Mouse (Mus musculus) limb, embryonic 12.5 days (tissue): ENCODE data around the gene Gm32742. TPM values are rescaled to one million over a fixed set of nuclear protein-coding genes. Genes with fewer than 3 reads are reported as not detected.
A peak's percentile ranks its signal among the peaks of the same experiment; 100 is the strongest.

Source experiments
- ATAC-seq: fragments of 200-750 bp; cut with Nextera tagmentation; 2 replicates; pipeline ENCODE4 v1.8.0; 2017; ENCODE audit warnings: low read depth, moderate TSS enrichment; ENCODE audit not compliant: insufficient number of reproducible peaks, insufficient read depth, low FRiP score, low TSS enrichment
- H3K27ac ChIP-seq: fragments of 300-500 bp; sonication (generic); 2 replicates; pipeline ENCODE4 v1.5.1; 2016; ENCODE audit warnings: mild to moderate bottlenecking, moderate library complexity
- H3K27me3 ChIP-seq: fragments of 300-500 bp; sonication (generic); 2 replicates; pipeline ENCODE4 v1.6.1; 2016; ENCODE audit warnings: mild to moderate bottlenecking, moderate library complexity
- H3K36me3 ChIP-seq: fragments of 300-500 bp; sonication (generic); 2 replicates; pipeline ENCODE4 v1.6.1; 2016; ENCODE audit warnings: mild to moderate bottlenecking, moderate library complexity
- H3K4me1 ChIP-seq: fragments of 300-500 bp; sonication (generic); replicated peaks from 2 replicates; pipeline ENCODE4 v1.6.1; 2016
- H3K4me2 ChIP-seq: fragments of 300-500 bp; sonication (generic); 2 replicates; pipeline ENCODE4 v1.6.1; 2016; ENCODE audit warnings: mild to moderate bottlenecking, moderate library complexity
- H3K4me3 ChIP-seq: fragments of 300-500 bp; sonication (generic); replicated peaks from 2 replicates; pipeline ENCODE4 v1.5.1; 2016; ENCODE audit warnings: mild to moderate bottlenecking
- H3K9ac ChIP-seq: fragments of 300-500 bp; sonication (generic); replicated peaks from 2 replicates; pipeline ENCODE4 v1.6.1; 2016; ENCODE audit warnings: mild to moderate bottlenecking, moderate library complexity
- H3K9me3 ChIP-seq: fragments of 300-500 bp; sonication (generic); 2 replicates; pipeline ENCODE4 v1.6.1; 2016; ENCODE audit warnings: mild to moderate bottlenecking, moderate library complexity
- WGBS: fragments of 180-500 bp; shearing (Covaris S2); methylation state at CpG from one replicate; pipeline ENCODE4 v1.1.7; 2016; 5-methylcytosine and 5-hydroxymethylcytosine counted together
- microRNA counts: library from miRNA; unstranded; fragments of <30 nt; microRNA quantifications from one replicate; lab custom pipeline; 2017
- microRNA-seq: library from miRNA; unstranded; fragments of <30 nt; microRNA quantifications from one replicate; pipeline ENCODE4, GENCODE M21; 2017
- polyA plus RNA-seq: library from polyadenylated mRNA; unstranded; fragments of >200 nt; fragmentation: Nextera tagmentation; extraction: Ambion mirVana; gene quantifications from 2 replicates; pipeline ENCODE4 v1.2.1, GENCODE M21; 2016

Gm32742 gene
- polyA plus RNA-seq, 1 experiment from 2014 or later, result 0.03 TPM

DNA sequence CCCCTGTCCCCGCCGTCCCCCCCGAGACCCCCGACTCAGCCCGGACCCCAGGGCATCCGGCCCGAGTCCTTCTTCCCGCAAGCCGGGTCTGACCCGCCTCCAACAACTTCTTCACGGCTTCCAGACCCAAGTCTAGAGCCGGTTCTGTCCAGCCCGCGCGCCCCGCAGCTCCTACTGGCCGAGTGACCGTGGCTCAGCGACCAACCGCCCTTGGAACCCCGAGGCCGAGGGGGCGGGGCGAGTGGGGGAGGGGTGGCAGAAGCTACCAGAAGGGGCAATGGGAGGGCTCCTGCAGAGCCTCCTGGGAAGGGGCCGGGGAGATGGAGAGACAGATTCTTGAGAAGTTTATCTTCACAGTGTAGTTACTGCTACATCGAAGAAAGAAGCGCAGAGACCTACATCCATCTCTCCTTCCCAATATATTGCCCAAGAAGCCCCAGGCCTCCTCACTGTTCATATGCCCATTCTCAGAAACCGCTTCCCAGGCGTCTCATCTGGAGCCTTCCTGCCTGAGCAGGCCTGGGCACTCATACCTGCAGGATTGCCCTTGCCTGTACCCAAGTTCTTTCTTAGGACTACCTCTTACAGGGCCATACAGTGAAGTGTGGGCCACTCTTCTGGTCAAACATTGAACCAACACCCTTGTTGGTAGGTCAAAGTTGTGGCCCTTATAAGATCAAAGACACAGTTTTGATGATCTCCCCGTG, 61.4 kb downstream of the Gm32742 start:
- Histone ChIP-seq H3K27me3 (peaks cover 22% of the 10 kb centered on the region), H3K4me2 (peak overlapping the region; percentile 99), H3K9me3 (no peaks in the 10 kb centered on the region), H3K36me3 (no peaks in the 10 kb centered on the region), H3K4me3 (peak overlapping the region; percentile 55), H3K4me1 (peaks cover 8% of the 10 kb centered on the region), H3K9ac (peak overlapping the region; percentile 71), H3K27ac (no peak overlapping the region)
- WGBS, result 12% methylated on average over 30 of the region's 30 CpGs
- ATAC-seq, result peak; percentile 26; the same call in 1 of the 2 replicates

DNA sequence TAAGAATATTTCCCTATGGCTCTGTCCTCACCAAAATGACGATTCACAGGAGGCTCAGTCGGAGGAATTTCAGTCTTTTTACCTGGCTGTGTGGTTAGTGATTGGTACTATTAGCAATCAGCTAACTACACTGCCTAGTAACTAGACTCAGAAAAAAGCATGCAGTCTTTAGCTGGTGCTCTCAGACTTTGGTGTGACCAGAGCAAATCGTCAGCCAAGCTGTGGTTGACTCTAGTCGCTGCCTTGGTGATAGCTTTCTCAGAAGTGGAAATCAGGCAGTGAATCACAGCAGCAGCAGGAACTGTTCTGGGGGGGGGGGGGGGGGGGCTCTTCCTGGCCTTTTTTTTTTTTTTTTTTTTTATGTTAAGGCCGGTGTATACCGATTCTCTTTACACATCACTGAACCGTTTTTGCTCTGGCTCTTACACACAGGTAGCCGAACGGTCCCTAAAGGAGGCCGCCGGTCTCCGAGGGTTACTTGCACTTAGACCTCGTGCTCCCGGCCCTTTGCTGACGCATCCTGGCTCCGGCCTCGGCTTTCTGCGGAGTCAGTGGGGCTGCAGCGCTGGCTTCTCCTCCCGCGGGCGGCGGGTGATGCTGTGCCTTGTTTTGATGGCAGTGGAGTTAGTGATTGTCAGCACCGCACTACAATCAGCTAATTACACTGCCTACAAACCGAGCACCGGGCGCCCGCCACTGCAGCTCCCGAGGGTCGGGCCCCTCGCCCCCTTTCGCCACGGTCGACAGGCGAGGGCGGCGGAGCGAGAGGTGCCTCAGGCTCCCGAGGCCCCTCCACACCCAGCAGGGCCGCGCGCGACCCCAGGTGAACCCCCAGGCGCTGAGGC, 62.1 kb downstream of the Gm32742 start:
- peak; percentile 73 for ATAC-seq
- 2% methylated on average over 37 of the region's 44 CpGs for WGBS
- Histone ChIP-seq H3K27me3 (peaks cover 22% of the 10 kb centered on the region), H3K9ac (peak overlapping the region; percentile 71), H3K27ac (no peak overlapping the region), H3K4me2 (peak overlapping the region; percentile 99), H3K4me3 (peak overlapping the region; percentile 55), H3K9me3 (no peaks in the 10 kb centered on the region), H3K36me3 (no peaks in the 10 kb centered on the region), H3K4me1 (peaks cover 8% of the 10 kb centered on the region)

DNA sequence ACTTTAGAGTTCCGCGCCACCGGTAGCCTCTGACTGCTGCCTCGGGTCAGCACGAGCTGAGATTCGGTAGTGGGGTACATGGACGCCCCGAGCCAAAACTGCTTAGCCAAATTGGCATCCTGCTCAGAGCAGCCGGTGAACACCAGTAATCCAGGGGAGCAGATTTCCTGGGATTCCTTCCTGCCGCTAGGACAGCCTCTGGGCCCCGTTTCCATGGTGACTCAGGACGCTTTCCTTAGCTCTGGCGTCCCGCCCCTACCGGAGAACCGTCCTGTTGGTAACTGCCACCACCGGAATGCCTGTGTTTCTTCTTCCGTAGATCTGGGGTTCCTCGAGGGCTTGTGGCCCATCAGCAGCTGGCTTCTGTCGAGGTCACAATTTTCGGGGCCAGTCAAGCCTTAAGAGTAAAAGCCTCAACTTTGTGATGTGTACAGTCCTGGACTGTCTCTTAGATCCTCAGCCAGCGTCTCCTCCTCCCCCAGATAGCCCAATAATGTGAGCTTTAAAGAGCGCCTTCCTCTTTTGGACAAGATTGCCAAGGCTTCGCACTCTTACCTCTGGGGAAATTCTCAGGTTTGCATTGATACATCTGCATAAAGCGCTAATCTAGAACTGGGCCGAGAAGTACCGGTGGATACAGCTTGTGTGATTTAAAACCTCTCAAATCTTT, 63.4 kb downstream of the Gm32742 start, which contains the start of gene 4833427G06Rik:
Gene 4833427G06Rik (minus strand): TSS at position 323 of the 670 bp plus-strand sequence.
- peak within 1 kb of the TSS; percentile 42 for H3K9ac ChIP-seq
- H3K36me3 ChIP-seq, result no peaks in the 10 kb centered on the region

DNA sequence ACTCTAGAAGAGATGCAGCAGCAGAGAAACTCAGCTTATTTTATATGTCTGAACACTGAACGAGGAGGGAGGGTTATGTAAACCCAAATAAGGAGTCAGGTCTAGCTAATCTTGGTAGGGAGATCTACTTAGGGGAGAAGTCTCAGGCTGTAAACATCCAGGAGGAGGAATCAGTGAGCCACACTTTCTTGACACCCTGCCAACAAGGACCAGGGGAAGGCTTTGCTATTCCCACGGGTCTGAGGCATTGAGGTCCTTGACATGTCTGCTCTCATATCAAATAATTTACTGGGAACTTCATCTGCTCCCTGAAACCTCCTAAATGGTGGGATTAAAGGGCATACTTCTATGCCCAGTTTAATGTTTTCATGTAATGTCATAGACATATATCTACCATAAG, 69.0 kb downstream of the Gm32742 start:
- Histone ChIP-seq H3K9me3 (no peaks in the 10 kb centered on the region), H3K4me1 (no peaks in the 10 kb centered on the region), H3K4me2 (no peak overlapping the region), H3K27ac (no peak overlapping the region), H3K36me3 (no peaks in the 10 kb centered on the region), H3K4me3 (no peak overlapping the region), H3K9ac (no peak overlapping the region), H3K27me3 (peaks cover 6% of the 10 kb centered on the region)
- ATAC-seq, result no peak
- WGBS, result 59% methylated on average over 2 of the region's 2 CpGs

More for the DNA sequence above, 63.4 kb downstream of the Gm32742 start, which contains the start of gene 4833427G06Rik:
- peak within 1 kb of the TSS; percentile 99 for H3K4me2 ChIP-seq
- peak within 1 kb of the TSS; percentile 55 for H3K4me3 ChIP-seq
- H3K27ac ChIP-seq, result no peak within 1 kb of the TSS
- peaks cover 8% of the 10 kb centered on the region for H3K4me1 ChIP-seq
- H3K27me3 ChIP-seq, result peaks cover 22% of the 10 kb centered on the region
- ATAC-seq, result no peak; the same call in 1 of the 2 replicates
- no peaks in the 10 kb centered on the region for H3K9me3 ChIP-seq
- WGBS, result 9% methylated on average over 27 of the region's 27 CpGs

DNA sequence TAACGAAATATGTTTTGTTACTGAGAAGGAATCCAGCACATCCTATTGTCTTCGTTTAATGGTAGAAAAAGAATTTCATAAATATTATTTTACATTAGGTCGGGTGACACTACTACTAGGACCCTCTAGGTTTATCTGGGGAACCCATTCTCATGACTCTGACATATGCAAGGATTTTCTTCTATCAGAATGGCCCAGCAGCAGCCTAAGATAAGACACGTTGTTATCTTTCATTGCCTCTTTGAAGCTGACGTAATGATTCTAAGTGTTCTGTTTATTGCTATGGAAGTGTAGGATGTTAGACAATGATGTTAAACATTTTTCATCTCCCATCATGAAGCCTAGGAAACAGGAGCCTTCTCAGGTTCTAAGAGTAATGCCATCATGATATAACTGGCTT, 71.6 kb downstream of the Gm32742 start:
- Histone ChIP-seq H3K4me2 (no peak overlapping the region), H3K36me3 (no peaks in the 10 kb centered on the region), H3K4me3 (no peak overlapping the region), H3K9ac (no peak overlapping the region), H3K27ac (no peak overlapping the region), H3K27me3 (no peaks in the 10 kb centered on the region), H3K4me1 (no peaks in the 10 kb centered on the region), H3K9me3 (no peaks in the 10 kb centered on the region)
- ATAC-seq, result no peak
- WGBS, result 70% methylated on average over 5 of the region's 5 CpGs

DNA sequence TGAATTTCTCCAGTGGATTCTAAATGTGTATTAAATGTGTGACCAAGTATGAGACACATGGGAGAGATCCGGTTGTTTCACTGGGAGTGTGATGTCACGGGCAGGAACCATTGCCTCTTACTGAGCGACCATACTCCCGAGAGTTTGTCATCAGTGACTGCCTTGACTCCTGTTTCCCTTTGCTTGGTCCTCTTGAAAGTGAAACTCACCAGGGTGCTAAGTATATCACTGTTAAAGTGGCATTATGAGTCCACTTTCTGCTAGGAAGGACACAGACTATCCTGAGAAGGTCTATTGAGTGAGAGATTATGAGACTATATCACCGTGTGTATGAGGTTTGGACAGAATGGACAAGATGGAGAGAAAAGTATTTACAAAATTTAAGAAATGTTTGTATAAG, 83.7 kb downstream of the Gm32742 start:
- WGBS, result 82% methylated on average over 5 of the region's 5 CpGs
- peaks cover 10% of the 10 kb centered on the region for H3K4me1 ChIP-seq
- H3K9ac ChIP-seq, result no peak overlapping the region
- H3K4me3 ChIP-seq, result no peak overlapping the region
- no peak for ATAC-seq
- no peak overlapping the region for H3K4me2 ChIP-seq
- H3K36me3 ChIP-seq, result no peaks in the 10 kb centered on the region
- H3K27me3 ChIP-seq, result no peaks in the 10 kb centered on the region
- no peaks in the 10 kb centered on the region for H3K9me3 ChIP-seq
- H3K27ac ChIP-seq, result no peak overlapping the region

MicroRNAs within 50 kb of the gene (microRNA counts, 519-probe panel; counts per million panel counts)
- not detected for microRNA mmu-miR-34b-3p (lab: Ali Mortazavi, UCI)
- microRNA mmu-miR-34b-5p (lab: Ali Mortazavi, UCI), result not detected
- not detected for microRNA mmu-miR-34c (lab: Ali Mortazavi, UCI)

Small RNA genes within 50 kb of the gene (microRNA-seq; reads per million reads assigned to microRNA genes)
- gene Mir34b (36.3 reads per million, percentile 39 among the genes with 10 or more reads in this experiment), gene Mir34c (881 reads per million, percentile 75 among the genes with 10 or more reads in this experiment)

Other genes starting within 250 kb of the Gm32742 start
- gene Sik2, start 156.4 kb downstream of the Gm32742 start, polyA plus RNA-seq, result 16.6 and 16.9 TPM in 2 replicates
- gene Btg4, start 104.6 kb downstream of the Gm32742 start, polyA plus RNA-seq, result not detected in 2 replicates
- 6.7 and 7.4 TPM in 2 replicates for gene Layn, start 88.4 kb downstream of the Gm32742 start, polyA plus RNA-seq
- gene 4833427G06Rik, start 63.4 kb downstream of the Gm32742 start, polyA plus RNA-seq, result not detected in 2 replicates
- gene Pou2af1, start 48.2 kb upstream of the Gm32742 start, polyA plus RNA-seq, result not detected in 2 replicates
- 1.8 and 2.4 TPM in 2 replicates for gene Colca2, start 113.1 kb upstream of the Gm32742 start, polyA plus RNA-seq
- 0.32 and 0.36 TPM in 2 replicates for gene 1810046K07Rik, start 163.4 kb upstream of the Gm32742 start, polyA plus RNA-seq